Comparison of ENCODE assay signal across 8 mouse cellular contexts in genomic region chr5:23284884-23285283, GRCm38 (mm10).
DNase-seq lines count a peak whose midpoint lies in the region; ATAC-seq and TF ChIP-seq lines count a peak whose summit lies in the region.
"Had no signal": no experiment of that assay in that cellular context is flagged by ENCODE, and none has a peak within 500 bp of the region (broad histone marks: within the 10 kb centered on the region; RNA-seq: fewer than 3 reads in every experiment).

No protein-coding gene starts in this region.

- TF ChIP-seq CTCF in left cerebral cortex, adult 2 months (IDR thresholded peaks at IDR 0.05): peak; percentile 73

- H3K27ac ChIP-seq in left cerebral cortex, adult 2 months: no peak overlapping the region
- H3K27ac ChIP-seq: limb, embryonic 12.5 days had no signal

- peak; percentile 81 for ATAC-seq in common myeloid progenitor, adult 5-6 weeks (replicated peaks; ENCODE audit: low read depth, poor library complexity, severe bottlenecking)

- no peak for DNase-seq in left cerebral cortex, adult 2 months (ENCODE audit: extremely low spot score in 1 of 2, low spot score in 2 of 2)
- DNase-seq in left cerebral cortex, postnatal 4 days: no peak
- peak; percentile 44 for DNase-seq in MEL-GATA-1-ER (ENCODE audit: extremely low read depth, low read depth)
- DNase-seq in naive thymus-derived CD4-positive, alpha-beta T cell, adult 2 months (ENCODE audit: low read depth): peak; percentile 57
- no peak for DNase-seq in ovary, postnatal 36 days (ENCODE audit: low spot score)
- DNase-seq in adrenal gland, postnatal 25 days: no peak

- intact Hi-C loops in left cerebral cortex, adult 2 months (cut with DNase I): loop anchor here (5.0 to 10.0 kb wide), 3 partner anchors 643 to 730 kb away; partner anchors contain the start of gene Orc5
- intact Hi-C loops in left cerebral cortex, postnatal 4 days (cut with DNase I): loop anchor here (10.0 kb wide), 2 partner anchors 640 to 700 kb away; no protein-coding TSS in a partner anchor

- no peak overlapping the region for H3K4me3 ChIP-seq in left cerebral cortex, adult 2 months
- H3K4me3 ChIP-seq: limb, embryonic 12.5 days had no signal

Comparison
In these comparisons a context has a peak if more than half of its experiments do, and no peak if none do; other contexts are left out.
1. DNase-seq: peak in MEL-GATA-1-ER (single experiment) and naive thymus-derived CD4-positive, alpha-beta T cell, adult 2 months (single experiment); none in left cerebral cortex, adult 2 months (0 of 2), left cerebral cortex, postnatal 4 days (single experiment), ovary, postnatal 36 days (single experiment) and adrenal gland, postnatal 25 days (single experiment).